Mouse (Mus musculus): ENCODE results near the gene Mknk2.

DNA sequence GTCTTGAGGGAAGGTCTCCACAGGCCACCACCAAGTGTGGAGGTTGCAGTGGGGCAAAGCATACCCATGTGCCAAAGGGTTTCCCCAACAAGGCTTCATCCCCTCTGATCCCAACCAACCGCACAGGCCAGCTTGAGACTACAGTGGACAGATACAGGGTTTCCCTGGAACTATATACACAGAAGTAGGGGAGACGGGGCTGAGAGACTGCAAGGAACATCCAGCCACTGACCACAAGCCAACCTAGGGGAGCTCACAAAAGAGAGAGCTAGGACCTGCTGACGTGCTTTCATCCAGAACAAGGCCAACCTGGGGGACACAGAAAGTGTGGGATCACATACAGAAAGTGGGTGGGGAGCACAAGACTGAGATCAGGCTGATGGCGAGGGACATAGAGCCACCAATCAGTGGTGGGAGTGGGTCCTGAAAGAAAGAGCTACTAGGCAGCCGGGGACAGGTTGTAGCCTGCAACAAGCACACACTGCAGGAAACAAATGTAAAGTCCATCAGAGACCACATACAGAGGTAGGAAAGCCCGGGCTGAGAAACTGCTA lies 3.0 kb downstream of the Mknk2 start:
- TF ChIP-seq MAFK (IDR thresholded peaks at IDR 0.05; ENCODE audit: borderline replicate concordance, low read depth, low read length), result no peak
- no peak for TF ChIP-seq UBTF (IDR thresholded peaks at IDR 0.05; ENCODE audit: borderline replicate concordance, insufficient read depth, low read depth, low read length)
- TF ChIP-seq SMC3 (IDR thresholded peaks at IDR 0.05; ENCODE audit: low read depth, low read length), result no peak
- no peak for TF ChIP-seq POLR2A (IDR thresholded peaks at IDR 0.05; ENCODE audit: control insufficient read depth in 1 of 2, insufficient read depth in 1 of 2, low read depth in 1 of 2, low read length in 2 of 2, poor library complexity in 1 of 2)
- no peak; the same call in none of the 2 replicates for TF ChIP-seq SIN3A (IDR thresholded peaks at IDR 0.05; ENCODE audit: low read length)
- TF ChIP-seq CTCF (IDR thresholded peaks at IDR 0.05 in 2 of 3, conservative IDR thresholded peaks at IDR 0.05 in 1 of 3; ENCODE audit: control insufficient read depth in 1 of 3, insufficient read depth in 1 of 3, low read depth in 2 of 3, low read length in 3 of 3, poor library complexity in 1 of 3, severe bottlenecking in 1 of 3), result no peak
- no peak for TF ChIP-seq MYC (IDR thresholded peaks at IDR 0.05; ENCODE audit: low read depth, low read length)
- no peak for TF ChIP-seq GATA1 (IDR thresholded peaks at IDR 0.05; ENCODE audit: low read depth, low read length)
- no peak for TF ChIP-seq ZC3H11A (IDR thresholded peaks at IDR 0.05; ENCODE audit: low read depth, low read length)
- TF ChIP-seq NELFE (IDR thresholded peaks at IDR 0.05; ENCODE audit: low read depth, low read length), result no peak
- no peak for TF ChIP-seq POLR2AphosphoS2 (IDR thresholded peaks at IDR 0.05; ENCODE audit: low read length)
- no peak for TF ChIP-seq MAZ (IDR thresholded peaks at IDR 0.05; ENCODE audit: low read depth, low read length)

Measured in MEL (cell line).